Mouse (Mus musculus) heart, adult 2 months (tissue): ENCODE measurements around the gene Gcdh.

Source experiments
- CTCF ChIP-seq: fragments of 200-600 bp; IDR thresholded peaks from 2 replicates; pipeline ENCODE4 v1.8.1; 2022; ENCODE audit warnings: antibody characterized with exemption, mild to moderate bottlenecking, moderate library complexity
- EP300 ChIP-seq: fragments of 200-500 bp; IDR thresholded peaks from 2 replicates; pipeline ENCODE4 v1.6.1; 2011; ENCODE audit warnings: low read depth, low read length, control low read depth; ENCODE audit not compliant: insufficient read depth
- POLR2A ChIP-seq: fragments of 200-500 bp; IDR thresholded peaks from 2 replicates; pipeline ENCODE4 v1.6.1; 2011; ENCODE audit warnings: mild to moderate bottlenecking, low read depth, low read length, control low read depth; ENCODE audit not compliant: insufficient read depth

DNA sequence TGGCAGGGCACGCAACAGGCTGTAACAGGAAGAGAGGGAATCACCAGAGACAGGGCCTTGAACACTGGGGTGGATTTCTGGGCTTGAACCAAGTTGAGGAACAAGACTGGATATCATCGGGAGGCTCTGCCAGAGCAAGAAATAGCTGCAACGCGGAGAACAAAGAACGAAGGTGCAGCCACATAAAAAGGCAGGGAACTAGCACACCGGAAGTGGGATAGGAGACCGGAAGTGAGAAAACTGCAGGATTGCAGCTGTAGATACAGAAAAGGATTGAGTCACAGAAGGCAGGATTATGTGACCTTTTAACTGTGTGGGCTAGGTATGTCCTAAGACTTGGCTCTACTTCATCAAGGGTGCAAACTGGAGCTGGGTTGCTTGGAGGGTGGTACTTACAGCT lies 10.6 kb upstream of the Gcdh start:
- TF ChIP-seq POLR2A (no peak), EP300 (no peak), CTCF (no peak)
